Mouse (Mus musculus): ENCODE measurements around the gene Hint2.

The Hint2 gene

GRCm38 (mm10) chr4:43653161-43654015 is 2.9 kb downstream of the Hint2 start, which contains the start of gene Spag8:
TSS of gene Spag8 (minus strand) at chr4:43653594.
- DNase-seq = no peak

GRCm38 (mm10) chr4:43652726-43653125 is 3.5 kb downstream of the Hint2 start:
- no peak for DNase-seq

- no peak for DNase-seq
Measured at GRCm38 (mm10) chr4:43649783-43650182, 6.5 kb downstream of the Hint2 start.

GRCm38 (mm10) chr4:43640491-43640890 is 15.8 kb downstream of the Hint2 start:
- DNase-seq = no peak

GRCm38 (mm10) chr4:43640076-43640475 is 16.2 kb downstream of the Hint2 start:
- DNase-seq = no peak

- DNase-seq = no peak
Measured at GRCm38 (mm10) chr4:43636751-43637150, 19.5 kb downstream of the Hint2 start.

GRCm38 (mm10) chr4:43634621-43635374 is 21.5 kb downstream of the Hint2 start:
- peak; percentile 2 for DNase-seq

- no peak for DNase-seq
Measured at GRCm38 (mm10) chr4:43633736-43634135, 22.5 kb downstream of the Hint2 start.

GRCm38 (mm10) chr4:43633296-43633695 is 23.0 kb downstream of the Hint2 start:
- no peak for DNase-seq

- DNase-seq = peak; percentile 56
Measured at GRCm38 (mm10) chr4:43631956-43632920, 24.0 kb downstream of the Hint2 start.

- peak; percentile 69 for DNase-seq
Measured at GRCm38 (mm10) chr4:43631046-43631955, 25.0 kb downstream of the Hint2 start, which contains the start of gene Npr2. TSS of gene Npr2 (plus strand) at chr4:43631935.

GRCm38 (mm10) chr4:43630671-43631045 is 25.6 kb downstream of the Hint2 start:
- no peak for DNase-seq

GRCm38 (mm10) chr4:43630030-43630581 is 26.2 kb downstream of the Hint2 start:
- DNase-seq = peak; percentile 91

GRCm38 (mm10) chr4:43629106-43629817 is 27.0 kb downstream of the Hint2 start:
- peak; percentile 48 for DNase-seq

- no peak for DNase-seq
Measured at GRCm38 (mm10) chr4:43620146-43620778, 36.0 kb downstream of the Hint2 start.

- no peak for DNase-seq
Measured at GRCm38 (mm10) chr4:43613060-43613730, 43.1 kb downstream of the Hint2 start.

- no peak for DNase-seq
Measured at GRCm38 (mm10) chr4:43612534-43612933, 43.7 kb downstream of the Hint2 start.

- no peak for DNase-seq
Measured at GRCm38 (mm10) chr4:43604751-43605685, 51.2 kb downstream of the Hint2 start.

Measured in cerebellum, adult 8-10 months (tissue).